Mouse (Mus musculus) limb, embryonic 12.5 days (tissue): ENCODE measurements around the gene Epb41l2. TPM values are rescaled to one million over a fixed set of nuclear protein-coding genes. Genes with fewer than 3 reads are reported as not detected.

Source experiments
- ATAC-seq: fragments of 200-750 bp; cut with Nextera tagmentation; 2 replicates; pipeline ENCODE4 v1.8.0; 2017; ENCODE audit warnings: low read depth, moderate TSS enrichment; ENCODE audit not compliant: insufficient number of reproducible peaks, insufficient read depth, low FRiP score, low TSS enrichment
- H3K27ac ChIP-seq: fragments of 300-500 bp; sonication (generic); 2 replicates; pipeline ENCODE4 v1.5.1; 2016; ENCODE audit warnings: mild to moderate bottlenecking, moderate library complexity
- H3K27me3 ChIP-seq: fragments of 300-500 bp; sonication (generic); 2 replicates; pipeline ENCODE4 v1.6.1; 2016; ENCODE audit warnings: mild to moderate bottlenecking, moderate library complexity
- H3K36me3 ChIP-seq: fragments of 300-500 bp; sonication (generic); 2 replicates; pipeline ENCODE4 v1.6.1; 2016; ENCODE audit warnings: mild to moderate bottlenecking, moderate library complexity
- H3K4me1 ChIP-seq: fragments of 300-500 bp; sonication (generic); replicated peaks from 2 replicates; pipeline ENCODE4 v1.6.1; 2016
- H3K4me2 ChIP-seq: fragments of 300-500 bp; sonication (generic); 2 replicates; pipeline ENCODE4 v1.6.1; 2016; ENCODE audit warnings: mild to moderate bottlenecking, moderate library complexity
- H3K4me3 ChIP-seq: fragments of 300-500 bp; sonication (generic); replicated peaks from 2 replicates; pipeline ENCODE4 v1.5.1; 2016; ENCODE audit warnings: mild to moderate bottlenecking
- H3K9ac ChIP-seq: fragments of 300-500 bp; sonication (generic); replicated peaks from 2 replicates; pipeline ENCODE4 v1.6.1; 2016; ENCODE audit warnings: mild to moderate bottlenecking, moderate library complexity
- H3K9me3 ChIP-seq: fragments of 300-500 bp; sonication (generic); 2 replicates; pipeline ENCODE4 v1.6.1; 2016; ENCODE audit warnings: mild to moderate bottlenecking, moderate library complexity
- WGBS: fragments of 180-500 bp; shearing (Covaris S2); methylation state at CpG from one replicate; pipeline ENCODE4 v1.1.7; 2016; 5-methylcytosine and 5-hydroxymethylcytosine counted together
- polyA plus RNA-seq: library from polyadenylated mRNA; unstranded; fragments of >200 nt; fragmentation: Nextera tagmentation; extraction: Ambion mirVana; gene quantifications from 2 replicates; pipeline ENCODE4 v1.2.1, GENCODE M21; 2016

Epb41l2 gene
- polyA plus RNA-seq, 1 experiment from 2014 or later: 106 TPM

DNA sequence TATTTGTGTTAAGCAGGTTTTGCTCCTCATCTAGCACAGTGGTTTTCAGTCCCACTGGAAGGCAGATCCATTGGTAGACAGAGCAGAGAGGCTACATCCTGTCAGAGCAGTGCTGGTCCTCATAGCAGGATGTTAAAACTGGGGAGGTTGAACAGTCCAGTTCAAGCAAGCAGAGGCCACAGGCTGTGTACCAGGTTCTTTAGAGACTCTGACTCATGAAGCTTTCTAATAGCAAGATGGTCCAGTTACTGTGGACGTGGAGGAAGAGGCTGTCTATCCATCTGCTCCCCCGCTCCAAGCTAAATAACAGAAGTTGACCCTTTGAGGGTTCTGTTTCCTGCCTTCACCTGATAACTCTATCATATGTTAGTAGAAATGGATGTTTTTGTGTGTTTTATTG, 41.8 kb downstream of the Epb41l2 start:
- ATAC-seq: no peak
- 80% methylated on average over 2 of the region's 2 CpGs for WGBS
- Histone ChIP-seq H3K4me2 (no peak overlapping the region), H3K9me3 (no peaks in the 10 kb centered on the region), H3K9ac (no peak overlapping the region), H3K4me3 (no peak overlapping the region), H3K27ac (no peak overlapping the region), H3K4me1 (peaks cover 74% of the 10 kb centered on the region), H3K36me3 (no peaks in the 10 kb centered on the region), H3K27me3 (no peaks in the 10 kb centered on the region)

DNA sequence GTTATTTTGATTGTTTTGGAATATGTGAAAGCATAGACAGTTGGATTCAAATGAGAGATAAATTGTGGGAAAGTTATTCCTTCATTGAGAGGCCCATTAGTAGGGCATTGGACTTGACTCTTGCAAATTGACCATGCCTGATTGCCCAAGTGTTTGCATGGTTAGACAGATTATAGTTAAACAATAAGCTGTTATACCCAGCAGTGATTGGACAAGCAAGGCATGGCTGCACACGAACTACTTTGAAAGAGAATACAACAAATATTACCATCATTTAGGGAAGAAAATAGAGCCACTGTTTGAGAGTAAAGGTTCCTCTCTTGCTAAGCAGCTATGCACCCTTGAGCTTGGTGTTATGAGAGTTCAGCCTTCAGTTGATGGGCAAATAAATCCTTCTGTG, 43.3 kb downstream of the Epb41l2 start:
- ATAC-seq: no peak
- Histone ChIP-seq H3K36me3 (no peaks in the 10 kb centered on the region), H3K4me2 (no peak overlapping the region), H3K9me3 (no peaks in the 10 kb centered on the region), H3K9ac (no peak overlapping the region), H3K27me3 (no peaks in the 10 kb centered on the region), H3K27ac (no peak overlapping the region), H3K4me1 (peaks cover 70% of the 10 kb centered on the region), H3K4me3 (no peak overlapping the region)
- 81% methylated on average over 1 of the region's 1 CpGs for WGBS

DNA sequence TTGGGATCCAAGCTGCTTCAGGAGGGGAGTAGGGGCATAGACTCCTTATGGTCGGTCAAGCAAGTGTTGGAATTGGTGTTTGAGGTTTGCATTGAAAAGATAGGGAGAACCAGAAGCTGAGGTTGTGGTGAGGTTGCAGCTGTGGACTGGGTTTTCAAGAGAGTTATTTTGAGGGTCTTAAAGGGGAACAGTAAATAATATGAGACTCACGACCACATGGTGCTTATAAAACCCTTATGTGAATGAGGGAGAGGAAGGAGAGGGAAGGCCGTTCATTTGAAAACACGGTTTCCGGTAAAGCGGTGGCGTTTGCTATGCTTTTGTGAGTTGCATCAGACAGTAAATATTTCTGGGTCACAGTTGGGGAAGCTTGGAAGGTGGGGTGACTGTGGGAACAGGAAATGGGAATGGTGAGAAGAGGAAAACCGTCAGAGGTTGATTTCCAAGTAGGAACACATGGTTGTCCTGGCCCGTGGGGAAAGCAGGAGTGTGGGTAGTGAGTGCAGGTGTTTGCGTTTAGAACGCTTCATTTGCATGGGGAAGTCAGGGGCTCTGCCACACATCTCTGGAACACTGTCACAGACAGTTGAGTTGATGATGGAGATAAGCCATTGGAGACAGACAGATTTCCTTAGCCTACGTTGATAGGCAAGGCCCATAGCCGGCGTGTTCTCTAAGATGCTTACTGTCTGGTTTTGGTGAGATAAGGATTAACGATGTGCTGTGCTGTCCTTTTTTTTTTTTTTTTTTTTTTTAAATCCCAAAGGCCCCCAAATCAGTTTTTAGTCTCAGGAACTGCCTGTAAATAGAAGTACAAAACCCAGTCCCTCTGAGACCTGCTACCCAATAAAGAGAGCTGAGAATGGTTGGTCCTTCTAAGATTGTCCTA, 44.5 kb downstream of the Epb41l2 start:
- Histone ChIP-seq H3K4me2 (peak overlapping the region; percentile 26; the same call in 1 of the 2 replicates), H3K9ac (no peak overlapping the region), H3K36me3 (no peaks in the 10 kb centered on the region), H3K27me3 (no peaks in the 10 kb centered on the region), H3K27ac (peak overlapping the region; percentile 64), H3K4me3 (no peak overlapping the region), H3K9me3 (no peaks in the 10 kb centered on the region), H3K4me1 (peaks cover 69% of the 10 kb centered on the region)
- 45% methylated on average over 15 of the region's 15 CpGs for whole genome bisulfite sequencing
- ATAC-seq: no peak

DNA sequence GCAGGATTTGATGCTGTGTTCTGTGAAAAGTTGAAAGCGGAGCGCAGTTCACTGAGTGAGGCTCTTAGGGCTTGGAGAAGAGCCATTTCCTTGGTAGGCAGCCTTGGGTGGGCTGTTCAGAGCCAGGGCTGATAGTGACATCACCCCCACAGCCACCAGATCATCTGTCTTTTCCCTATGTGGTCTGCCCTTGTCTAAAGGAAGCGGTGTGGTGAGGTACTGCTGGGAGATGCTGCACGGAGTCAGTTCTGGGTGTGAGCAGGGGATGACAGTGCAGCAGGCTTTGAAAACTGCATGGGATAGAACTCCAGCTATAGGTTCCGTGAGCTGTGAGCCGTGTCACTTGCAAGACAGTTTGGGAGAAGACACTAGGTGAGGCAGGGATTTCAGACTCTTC, 45.1 kb downstream of the Epb41l2 start:
- H3K4me3 ChIP-seq: no peak overlapping the region
- ATAC-seq: no peak
- 79% methylated on average over 6 of the region's 6 CpGs for WGBS
- peaks cover 66% of the 10 kb centered on the region for H3K4me1 ChIP-seq
- H3K36me3 ChIP-seq: no peaks in the 10 kb centered on the region
- peak overlapping the region; percentile 23; the same call in 1 of the 2 replicates for H3K27ac ChIP-seq
- H3K27me3 ChIP-seq: no peaks in the 10 kb centered on the region
- H3K9me3 ChIP-seq: no peaks in the 10 kb centered on the region
- H3K4me2 ChIP-seq: no peak overlapping the region
- no peak overlapping the region for H3K9ac ChIP-seq

DNA sequence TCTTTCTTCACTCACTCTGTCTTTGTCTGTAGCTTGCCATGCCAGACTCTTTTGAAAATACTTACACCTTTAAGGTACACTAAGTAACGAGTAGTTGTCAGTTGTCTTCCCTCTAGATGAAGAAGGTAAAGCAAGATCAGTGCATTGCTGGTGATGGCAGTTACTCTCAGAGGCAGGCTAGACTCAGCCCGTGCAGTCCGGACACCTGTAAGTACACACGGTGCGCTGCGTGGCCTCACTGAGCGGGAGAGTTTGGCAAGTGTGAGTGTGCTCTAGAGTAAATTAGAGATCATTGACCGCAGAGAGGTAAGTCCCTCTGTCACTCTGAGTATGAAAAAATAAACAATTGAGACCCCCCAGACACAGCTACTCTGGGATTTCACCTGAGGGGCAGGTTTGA, 46.0 kb downstream of the Epb41l2 start:
- no peak for ATAC-seq
- 0 out of 2 replicates have a peak, but pooled peaks cover 3% of the 10 kb centered on the region for H3K9me3 ChIP-seq
- no peaks in the 10 kb centered on the region for H3K27me3 ChIP-seq
- H3K4me2 ChIP-seq: no peak overlapping the region
- no peak overlapping the region for H3K4me3 ChIP-seq
- peaks cover 57% of the 10 kb centered on the region for H3K4me1 ChIP-seq
- WGBS: 89% methylated on average over 8 of the region's 8 CpGs
- no peak overlapping the region for H3K27ac ChIP-seq
- no peak overlapping the region for H3K9ac ChIP-seq
- H3K36me3 ChIP-seq: no peaks in the 10 kb centered on the region

DNA sequence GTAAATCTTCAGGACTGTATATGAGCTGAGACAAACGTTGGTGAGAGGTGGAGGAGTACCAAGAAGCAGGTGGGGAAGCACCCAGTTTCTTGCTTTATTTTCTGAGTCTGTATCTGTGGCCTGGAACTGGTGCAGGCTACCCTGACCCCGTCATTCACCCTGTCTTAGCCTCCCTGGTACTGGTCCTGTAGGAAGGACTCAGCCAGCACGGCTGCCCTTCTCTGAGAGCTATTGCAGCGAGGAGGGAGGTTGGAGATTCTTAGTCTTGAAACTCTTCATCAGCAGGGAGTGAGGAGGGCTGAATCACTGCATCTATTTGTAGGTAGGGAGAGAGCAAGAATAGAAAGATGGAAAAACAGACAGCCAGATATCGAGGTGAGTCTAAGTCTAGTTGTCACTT, 47.1 kb downstream of the Epb41l2 start:
- Histone ChIP-seq H3K4me3 (no peak overlapping the region), H3K9me3 (0 out of 2 replicates have a peak, but pooled peaks cover 8% of the 10 kb centered on the region), H3K27me3 (no peaks in the 10 kb centered on the region), H3K4me2 (no peak overlapping the region), H3K36me3 (no peaks in the 10 kb centered on the region), H3K4me1 (peaks cover 52% of the 10 kb centered on the region), H3K9ac (no peak overlapping the region), H3K27ac (no peak overlapping the region)
- 81% methylated on average over 5 of the region's 5 CpGs for WGBS
- ATAC-seq: no peak

DNA sequence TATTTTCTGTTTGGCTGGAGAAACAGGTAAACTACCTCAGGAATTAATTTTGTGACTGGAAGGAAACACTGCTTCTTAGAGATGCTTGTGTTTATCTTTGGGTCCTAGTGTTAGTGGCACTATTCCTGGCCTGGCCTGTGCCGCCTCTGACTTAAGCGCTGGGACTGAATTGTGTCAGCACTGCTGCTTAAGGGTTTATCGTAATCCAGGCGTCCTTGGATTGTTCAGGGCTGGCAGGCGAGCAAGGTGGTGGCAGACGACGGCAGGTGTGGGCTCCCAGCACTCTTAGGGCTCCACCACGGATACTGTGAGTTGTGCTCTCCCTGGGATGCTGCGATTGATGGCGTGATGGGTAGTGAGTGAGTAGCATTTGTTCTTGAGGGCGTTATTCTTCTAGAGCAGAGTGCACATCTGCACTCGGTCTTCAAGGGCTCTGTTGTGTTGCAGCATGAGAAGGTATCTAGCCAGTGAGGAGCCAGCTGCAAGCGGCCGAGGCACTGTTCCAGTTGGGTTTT, 48.6 kb downstream of the Epb41l2 start:
- Histone ChIP-seq H3K4me1 (peaks cover 50% of the 10 kb centered on the region), H3K4me3 (no peak overlapping the region), H3K9me3 (0 out of 2 replicates have a peak, but pooled peaks cover 8% of the 10 kb centered on the region), H3K27me3 (no peaks in the 10 kb centered on the region), H3K27ac (peak overlapping the region; percentile 23; the same call in 1 of the 2 replicates), H3K4me2 (no peak overlapping the region), H3K9ac (no peak overlapping the region), H3K36me3 (no peaks in the 10 kb centered on the region)
- 77% methylated on average over 14 of the region's 14 CpGs for WGBS
- ATAC-seq: no peak

DNA sequence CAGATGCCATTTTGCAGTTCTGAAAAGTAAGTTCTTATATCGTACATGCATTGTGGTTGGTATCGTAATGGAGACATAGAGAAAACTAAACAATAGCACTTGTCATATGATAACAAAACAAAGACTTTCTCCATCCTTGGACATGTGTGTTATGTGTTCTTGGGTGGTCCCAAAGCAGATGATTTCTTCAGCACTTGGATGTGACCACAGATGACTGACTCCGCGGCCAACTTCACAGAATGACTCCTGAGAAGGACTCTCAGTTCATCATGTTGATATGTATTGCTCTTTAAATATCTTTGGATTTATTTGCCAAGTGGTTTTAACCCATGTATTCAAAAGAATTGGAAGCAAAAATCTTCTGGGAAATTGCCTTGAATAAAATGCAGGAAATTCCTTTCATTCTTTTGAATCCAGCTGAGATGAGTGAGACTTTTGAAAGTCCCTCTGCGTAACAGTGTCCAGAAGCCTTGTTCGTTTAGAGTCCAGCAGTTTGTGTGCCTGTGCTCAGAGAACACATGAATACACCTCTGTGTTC, 52.3 kb downstream of the Epb41l2 start:
- Histone ChIP-seq H3K27me3 (no peaks in the 10 kb centered on the region), H3K4me2 (no peak overlapping the region), H3K9ac (no peak overlapping the region), H3K27ac (no peak overlapping the region), H3K9me3 (0 out of 2 replicates have a peak, but pooled peaks cover 8% of the 10 kb centered on the region), H3K4me1 (peaks cover 22% of the 10 kb centered on the region), H3K36me3 (no peaks in the 10 kb centered on the region), H3K4me3 (no peak overlapping the region)
- WGBS: 75% methylated on average over 6 of the region's 6 CpGs
- no peak for ATAC-seq

DNA sequence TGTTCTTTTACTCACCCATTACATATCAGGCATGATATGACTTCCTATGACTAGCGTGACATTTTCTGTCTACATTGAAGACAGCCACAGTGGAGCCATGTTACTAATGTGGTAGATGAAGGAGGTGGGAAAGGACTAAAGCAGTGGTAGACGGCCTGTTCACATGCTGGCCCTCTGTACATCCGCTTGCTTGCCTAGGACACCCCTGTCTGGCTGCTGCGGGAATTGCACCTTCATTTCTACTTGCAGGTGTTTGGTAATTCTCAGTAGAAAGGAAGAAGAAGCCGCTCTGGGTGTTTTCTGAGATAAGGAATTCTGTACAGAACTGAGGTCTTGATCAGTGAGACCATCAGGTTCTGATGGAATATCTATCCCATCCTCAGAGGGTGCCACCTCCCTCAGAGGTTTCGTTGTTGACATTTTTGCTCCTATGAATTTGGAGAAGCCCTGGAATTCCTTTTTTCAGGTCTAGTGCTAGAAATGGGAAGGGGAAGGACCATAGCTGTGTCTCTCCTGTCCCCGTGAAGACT, 55.7 kb downstream of the Epb41l2 start:
- Histone ChIP-seq H3K4me3 (no peak overlapping the region), H3K27me3 (no peaks in the 10 kb centered on the region), H3K36me3 (0 out of 2 replicates have a peak, but pooled peaks cover 3% of the 10 kb centered on the region), H3K27ac (no peak overlapping the region), H3K4me1 (peaks cover 11% of the 10 kb centered on the region), H3K9ac (no peak overlapping the region), H3K4me2 (no peak overlapping the region), H3K9me3 (0 out of 2 replicates have a peak, but pooled peaks cover 7% of the 10 kb centered on the region)
- no peak for ATAC-seq
- 78% methylated on average over 7 of the region's 7 CpGs for WGBS

DNA sequence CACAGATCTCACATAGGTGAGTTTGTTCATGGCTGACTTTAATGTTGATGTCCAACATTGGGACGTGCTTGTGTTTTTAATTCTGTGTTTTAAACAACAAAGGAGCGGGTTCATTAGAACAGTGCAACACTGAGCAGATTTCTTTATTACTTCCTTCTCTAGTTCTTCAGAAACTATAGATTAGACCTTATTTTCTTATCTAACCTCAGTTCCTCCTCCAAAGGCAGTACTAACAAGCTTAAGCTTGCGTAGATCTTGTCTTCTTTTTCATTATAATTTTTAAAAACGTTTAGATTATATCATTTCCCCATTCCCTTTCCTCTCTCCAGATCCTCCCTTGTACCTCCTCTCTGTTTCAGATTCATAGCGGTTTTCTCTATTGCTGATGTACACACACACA, 57.1 kb downstream of the Epb41l2 start:
- no peak overlapping the region for H3K9ac ChIP-seq
- WGBS: 91% methylated on average over 5 of the region's 5 CpGs
- H3K4me1 ChIP-seq: peaks cover 6% of the 10 kb centered on the region
- H3K27ac ChIP-seq: no peak overlapping the region
- H3K9me3 ChIP-seq: no peaks in the 10 kb centered on the region
- ATAC-seq: no peak
- H3K27me3 ChIP-seq: no peaks in the 10 kb centered on the region
- H3K4me2 ChIP-seq: no peak overlapping the region
- H3K36me3 ChIP-seq: 0 out of 2 replicates have a peak, but pooled peaks cover 3% of the 10 kb centered on the region
- no peak overlapping the region for H3K4me3 ChIP-seq

DNA sequence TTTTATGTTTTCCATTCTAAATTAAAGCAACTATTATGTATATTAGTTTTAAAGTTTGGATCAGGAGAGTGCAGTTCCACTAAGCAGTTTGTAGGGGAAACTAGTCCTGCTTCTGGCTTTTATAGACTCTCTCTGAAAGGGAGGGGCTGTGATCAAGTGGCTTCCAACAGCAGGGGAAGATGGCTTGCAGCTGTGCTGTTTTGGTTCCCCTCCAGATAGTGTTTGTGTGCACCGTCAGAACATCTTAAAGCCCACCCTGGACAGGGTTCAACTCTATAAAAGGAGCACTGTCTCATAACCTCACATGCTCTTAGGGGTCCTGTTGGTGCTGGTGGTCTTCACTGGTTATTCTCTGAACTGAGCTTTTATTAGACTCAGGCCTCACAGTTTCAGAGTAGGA, 66.5 kb downstream of the Epb41l2 start:
- Histone ChIP-seq H3K27ac (peak overlapping the region; percentile 62; the same call in 1 of the 2 replicates), H3K36me3 (no peaks in the 10 kb centered on the region), H3K4me1 (peaks cover 36% of the 10 kb centered on the region), H3K27me3 (no peaks in the 10 kb centered on the region), H3K4me3 (no peak overlapping the region), H3K4me2 (no peak overlapping the region), H3K9ac (no peak overlapping the region), H3K9me3 (no peaks in the 10 kb centered on the region)
- no peak for ATAC-seq
- WGBS: 4% methylated on average over 1 of the region's 1 CpGs
